Mouse (Mus musculus): Measurements from ENCODE around the gene Clvs2. TPM values are rescaled to one million over a fixed set of nuclear protein-coding genes. Genes with fewer than 3 reads are reported as not detected.

Clvs2 gene
- polyA plus RNA-seq, 2 experiments = not detected

DNA sequence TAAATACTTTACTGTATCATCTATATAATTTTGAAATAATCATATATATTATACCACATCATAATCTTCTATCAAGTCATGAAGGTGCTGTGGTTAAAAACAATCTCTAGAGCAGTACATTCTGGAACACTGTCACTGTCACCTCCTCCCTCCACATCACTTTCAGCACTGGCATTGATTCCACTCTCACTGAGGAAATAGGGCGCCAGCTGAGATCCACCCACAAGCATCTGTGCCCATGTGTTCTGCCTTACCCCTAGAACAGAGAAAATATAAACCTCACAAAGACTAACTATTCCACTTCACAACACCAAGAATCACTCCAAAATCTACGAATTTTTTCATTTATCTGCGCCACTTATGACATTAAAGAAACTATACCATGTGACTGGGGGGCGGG, 84.2 kb downstream of the Clvs2 start:
- Histone ChIP-seq H3K36me3 (replicated peaks; ENCODE audit: control insufficient read depth, insufficient read depth, low read depth) (no peaks in the 10 kb centered on the region), H3K9ac (replicated peaks) (no peak overlapping the region), H3K27me3 (ENCODE audit: control insufficient read depth, insufficient read depth, low read length) (no peaks in the 10 kb centered on the region), H3K9me3 (ENCODE audit: control insufficient read depth, low read length) (no peaks in the 10 kb centered on the region), H3K27ac (no peak overlapping the region), H3K4me3 (ENCODE audit: insufficient read depth in 1 of 2, low read depth in 2 of 2, low read length in 2 of 2) (no peak overlapping the region), H3K4me2 (ENCODE audit: low read depth) (no peak overlapping the region), H3K4me1 (replicated peaks; ENCODE audit: control insufficient read depth in 2 of 2, insufficient read depth in 2 of 2, low read length in 1 of 2) (no peaks in the 10 kb centered on the region)
- ATAC-seq (ENCODE audit: insufficient read depth) = no peak
- 44% methylated on average over 4 of the region's 4 CpGs for WGBS (ENCODE audit: insufficient replicate concordance)
- no peak for DNase-seq (ENCODE audit: low read depth in 3 of 3, low spot score in 3 of 3)
- no peak for TF ChIP-seq EP300 (IDR thresholded peaks at IDR 0.05; ENCODE audit: low read depth)
- no peak for TF ChIP-seq CTCF (IDR thresholded peaks at IDR 0.05; ENCODE audit: low read depth)

Other genes with a start within 250 kb of the Clvs2 start
- not detected in 2 replicates for gene Sult3a2, start 161.9 kb upstream of the Clvs2 start, polyA plus RNA-seq (2012; rRNA removed)
- not detected in 2 replicates for gene Sult3a2, start 161.9 kb upstream of the Clvs2 start, polyA plus RNA-seq (2014; fragmentation: Nextera tagmentation; extraction: Ambion mirVana)
- 0.03 TPM in 1 of 2 replicates, not detected in the other for gene Sult3a1, start 233.0 kb upstream of the Clvs2 start, polyA plus RNA-seq (2012; rRNA removed)
- gene Sult3a1, start 233.0 kb upstream of the Clvs2 start, polyA plus RNA-seq (2014; fragmentation: Nextera tagmentation; extraction: Ambion mirVana) = not detected in 2 replicates